Mouse (Mus musculus) C2C12 (cell line): ENCODE measurements at regions not wholly inside any gene's neighbourhood (a gene's known extent, or its start where the extent isn't known, plus 50 kb on each side); places are given as distances from the start of the nearest gene placed in this dataset.

Source experiments
- CTCF ChIP-seq: IDR thresholded peaks from one replicate; pipeline ENCODE4 v1.5.1; 2011; ENCODE audit not compliant: control insufficient read depth, insufficient read depth, insufficient read length
- FOSL1 ChIP-seq: IDR thresholded peaks from one replicate; pipeline ENCODE4 v1.8.0; 2011; ENCODE audit warnings: mild to moderate bottlenecking, low read length; ENCODE audit not compliant: poor library complexity, insufficient read depth, severe bottlenecking
- MAX ChIP-seq: IDR thresholded peaks from one replicate; pipeline ENCODE4 v1.6.1; 2011; ENCODE audit warnings: mild to moderate bottlenecking, control low read depth
- MYOD1 ChIP-seq: IDR thresholded peaks from one replicate; pipeline ENCODE4 v1.6.1; 2011; ENCODE audit warnings: low read depth; ENCODE audit not compliant: control insufficient read depth, insufficient read length
- MYOG ChIP-seq: IDR thresholded peaks from one replicate; pipeline ENCODE4 v1.6.1; 2011; ENCODE audit not compliant: control insufficient read depth, insufficient read length; ENCODE audit errors: extremely low read depth

DNA sequence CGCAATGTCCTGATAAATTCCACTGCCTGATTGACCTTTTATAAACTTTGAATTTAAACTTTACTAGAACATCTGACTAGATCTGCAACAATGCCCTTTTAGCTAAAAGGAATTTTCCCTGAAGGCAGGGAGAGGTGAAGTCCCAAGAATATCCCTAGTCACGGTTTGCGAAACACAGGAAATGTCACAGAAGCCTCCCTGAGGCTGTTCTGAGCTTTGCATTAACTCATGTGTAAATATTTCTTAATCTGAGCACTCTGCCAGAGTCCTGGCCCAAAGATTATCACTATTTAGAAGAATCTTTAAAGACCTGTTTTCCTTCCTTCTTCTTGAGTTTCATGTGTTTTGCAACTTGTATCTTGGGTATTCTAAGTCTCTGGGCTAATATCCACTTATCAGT, 263.7 kb upstream of the Slc7a14 start:
- TF ChIP-seq CTCF = no peak
- no peak for TF ChIP-seq MAX
- TF ChIP-seq MYOD1 = no peak
- TF ChIP-seq MYOG = no peak
- no peak for TF ChIP-seq FOSL1
